Mouse (Mus musculus): ENCODE results near the gene Spats2l.
A peak's percentile ranks its signal among the peaks of the same experiment; 100 is the strongest.

The Spats2l gene

GRCm38 (mm10) chr1:57826245-57826644, 52.3 kb downstream of the Spats2l start:
- DNase-seq = no peak

GRCm38 (mm10) chr1:57833145-57833544, 59.2 kb downstream of the Spats2l start:
- no peak for DNase-seq

- DNase-seq = peak; percentile 45
Observed at GRCm38 (mm10) chr1:57835128-57835527, 61.2 kb downstream of the Spats2l start.

- no peak for DNase-seq
Observed at GRCm38 (mm10) chr1:57836686-57837317, 62.8 kb downstream of the Spats2l start.

GRCm38 (mm10) chr1:57839863-57840262, 65.9 kb downstream of the Spats2l start:
- no peak for DNase-seq

GRCm38 (mm10) chr1:57845054-57845722, 71.2 kb downstream of the Spats2l start:
- DNase-seq = no peak

- DNase-seq = no peak
Observed at GRCm38 (mm10) chr1:57846856-57847698, 73.1 kb downstream of the Spats2l start.

GRCm38 (mm10) chr1:57849087-57849486, 75.1 kb downstream of the Spats2l start:
- no peak for DNase-seq

- DNase-seq = no peak
Observed at GRCm38 (mm10) chr1:57849916-57850315, 76.0 kb downstream of the Spats2l start.

- no peak for DNase-seq
Observed at GRCm38 (mm10) chr1:57851871-57852270, 77.9 kb downstream of the Spats2l start.

GRCm38 (mm10) chr1:57852562-57853271, 78.8 kb downstream of the Spats2l start:
- DNase-seq = no peak

GRCm38 (mm10) chr1:57857799-57858198, 83.8 kb downstream of the Spats2l start:
- DNase-seq = peak; percentile 19

GRCm38 (mm10) chr1:57862024-57862423, 88.1 kb downstream of the Spats2l start:
- DNase-seq = peak; percentile 39

- no peak for DNase-seq
Observed at GRCm38 (mm10) chr1:57868651-57869050, 94.7 kb downstream of the Spats2l start.

GRCm38 (mm10) chr1:57872006-57872405, 98.0 kb downstream of the Spats2l start:
- no peak for DNase-seq

GRCm38 (mm10) chr1:57873996-57874395, 100.0 kb downstream of the Spats2l start:
- DNase-seq = no peak

GRCm38 (mm10) chr1:57875109-57875508, 101.1 kb downstream of the Spats2l start:
- DNase-seq = no peak

- DNase-seq = peak; percentile 75
Observed at GRCm38 (mm10) chr1:57875512-57875911, 101.5 kb downstream of the Spats2l start.

- DNase-seq = no peak
Observed at GRCm38 (mm10) chr1:57878957-57879356, 105.0 kb downstream of the Spats2l start.

GRCm38 (mm10) chr1:57884867-57885266, 110.9 kb downstream of the Spats2l start:
- DNase-seq = no peak

- DNase-seq = no peak
Observed at GRCm38 (mm10) chr1:57889803-57890202, 115.8 kb downstream of the Spats2l start.

- DNase-seq = peak; percentile 58
Observed at GRCm38 (mm10) chr1:57890259-57890902, 116.4 kb downstream of the Spats2l start.

GRCm38 (mm10) chr1:57890903-57891267, 116.9 kb downstream of the Spats2l start:
- no peak for DNase-seq

All from retina, postnatal 1 day (tissue).